Mouse (Mus musculus) adrenal gland, postnatal 0 days (tissue): ENCODE data around the gene 1500015O10Rik. TPM values are rescaled to one million over a fixed set of nuclear protein-coding genes. Genes with fewer than 3 reads are reported as not detected.

ENCODE experiments used
- polyA plus RNA-seq: library from polyadenylated mRNA; unstranded; fragments of >200 nt; fragmentation: Nextera tagmentation; extraction: Ambion mirVana; gene quantifications from 2 replicates; pipeline ENCODE4 v1.2.1, GENCODE M21; 2015

The 1500015O10Rik gene
- 274 and 454 TPM in 2 replicates for polyA plus RNA-seq

GRCm38 (mm10) chr1:43730491-43730924 lies at the start of gene 1500015O10Rik:
TSS of gene 1500015O10Rik (plus strand) at chr1:43730602.

Other genes with a start within 250 kb of the 1500015O10Rik start
- gene Uxs1, start 97.2 kb downstream of the 1500015O10Rik start, polyA plus RNA-seq = 29.7 and 43.1 TPM in 2 replicates
- gene Tpp2, start 203.0 kb downstream of the 1500015O10Rik start, polyA plus RNA-seq = 30.3 and 40.1 TPM in 2 replicates